Mouse (Mus musculus): ENCODE measurements around the gene Pdzk1ip1. TPM values are rescaled to one million over a fixed set of nuclear protein-coding genes. Genes with fewer than 3 reads are reported as not detected.
A peak's percentile ranks its signal among the peaks of the same experiment; 100 is the strongest.

Gene Pdzk1ip1
- polyA plus RNA-seq, 1 experiment, result 0.99 TPM

- peaks cover 88% of the 10 kb centered on the region for H3K4me1 ChIP-seq (ENCODE audit: control insufficient read depth)
- peaks cover 12% of the 10 kb centered on the region for H3K36me3 ChIP-seq (ENCODE audit: control insufficient read depth)
- no peak overlapping the region for H3K4me3 ChIP-seq (replicated peaks)
- H3K27me3 ChIP-seq (ENCODE audit: control insufficient read depth), result peaks cover 2% of the 10 kb centered on the region; the same call in 1 of the 2 replicates
- H3K9me3 ChIP-seq (ENCODE audit: control insufficient read depth, low read length), result no peaks in the 10 kb centered on the region
- TF ChIP-seq TAL1 (IDR thresholded peaks at IDR 0.05; ENCODE audit: low read length) (no peak), GATA1 (IDR thresholded peaks at IDR 0.05; ENCODE audit: low read length) (no peak)
These were observed 2.3 kb upstream of the Pdzk1ip1 start for GRCm38 (mm10) chr4:115086257-115086656.

GRCm38 (mm10) chr4:115086763-115087415 lies 1.6 kb upstream of the Pdzk1ip1 start:
- TF ChIP-seq GATA1 (IDR thresholded peaks at IDR 0.05; ENCODE audit: low read length) (no peak), TAL1 (IDR thresholded peaks at IDR 0.05; ENCODE audit: low read length) (no peak)
- Histone ChIP-seq H3K36me3 (ENCODE audit: control insufficient read depth) (peaks cover 18% of the 10 kb centered on the region), H3K4me1 (ENCODE audit: control insufficient read depth) (peaks cover 88% of the 10 kb centered on the region), H3K27me3 (ENCODE audit: control insufficient read depth) (peaks cover 2% of the 10 kb centered on the region; the same call in 1 of the 2 replicates), H3K4me3 (replicated peaks) (no peak overlapping the region), H3K9me3 (ENCODE audit: control insufficient read depth, low read length) (no peaks in the 10 kb centered on the region)

GRCm38 (mm10) chr4:115090592-115090991 lies 2.1 kb downstream of the Pdzk1ip1 start:
- Histone ChIP-seq H3K36me3 (ENCODE audit: control insufficient read depth) (peaks cover 45% of the 10 kb centered on the region), H3K9me3 (ENCODE audit: control insufficient read depth, low read length) (no peaks in the 10 kb centered on the region), H3K4me3 (replicated peaks) (peak overlapping the region; percentile 67), H3K27me3 (ENCODE audit: control insufficient read depth) (peaks cover 2% of the 10 kb centered on the region; the same call in 1 of the 2 replicates), H3K4me1 (ENCODE audit: control insufficient read depth) (peaks cover 97% of the 10 kb centered on the region)
- no peak for TF ChIP-seq TAL1 (IDR thresholded peaks at IDR 0.05; ENCODE audit: low read length)

GRCm38 (mm10) chr4:115091806-115092205 lies 3.3 kb downstream of the Pdzk1ip1 start:
- peak overlapping the region; percentile 47 for H3K4me3 ChIP-seq (replicated peaks)
- peaks cover 2% of the 10 kb centered on the region; the same call in 1 of the 2 replicates for H3K27me3 ChIP-seq (ENCODE audit: control insufficient read depth)
- peaks cover 99% of the 10 kb centered on the region for H3K4me1 ChIP-seq (ENCODE audit: control insufficient read depth)
- TF ChIP-seq TAL1 (IDR thresholded peaks at IDR 0.05; ENCODE audit: low read length) (no peak), GATA1 (IDR thresholded peaks at IDR 0.05; ENCODE audit: low read length) (no peak)
- no peaks in the 10 kb centered on the region for H3K9me3 ChIP-seq (ENCODE audit: control insufficient read depth, low read length)
- H3K36me3 ChIP-seq (ENCODE audit: control insufficient read depth), result peaks cover 45% of the 10 kb centered on the region

- H3K4me3 ChIP-seq (replicated peaks), result peak overlapping the region; percentile 47
- no peaks in the 10 kb centered on the region; the same call in 1 of the 2 replicates for H3K27me3 ChIP-seq (ENCODE audit: control insufficient read depth)
- H3K9me3 ChIP-seq (ENCODE audit: control insufficient read depth, low read length), result no peaks in the 10 kb centered on the region
- H3K4me1 ChIP-seq (ENCODE audit: control insufficient read depth), result peaks cover 98% of the 10 kb centered on the region
- H3K36me3 ChIP-seq (ENCODE audit: control insufficient read depth), result peaks cover 45% of the 10 kb centered on the region
- TF ChIP-seq TAL1 (IDR thresholded peaks at IDR 0.05; ENCODE audit: low read length) (no peak), GATA1 (IDR thresholded peaks at IDR 0.05; ENCODE audit: low read length) (no peak)
These were observed 4.9 kb downstream of the Pdzk1ip1 start for GRCm38 (mm10) chr4:115093331-115093864.

GRCm38 (mm10) chr4:115094056-115094455 lies 5.5 kb downstream of the Pdzk1ip1 start:
- Histone ChIP-seq H3K9me3 (ENCODE audit: control insufficient read depth, low read length) (no peaks in the 10 kb centered on the region), H3K27me3 (ENCODE audit: control insufficient read depth) (no peaks in the 10 kb centered on the region; the same call in 1 of the 2 replicates), H3K4me3 (replicated peaks) (peak overlapping the region; percentile 66), H3K4me1 (ENCODE audit: control insufficient read depth) (peaks cover 94% of the 10 kb centered on the region), H3K36me3 (ENCODE audit: control insufficient read depth) (peaks cover 45% of the 10 kb centered on the region)
- TF ChIP-seq TAL1 (IDR thresholded peaks at IDR 0.05; ENCODE audit: low read length) (no peak), GATA1 (IDR thresholded peaks at IDR 0.05; ENCODE audit: low read length) (no peak)

GRCm38 (mm10) chr4:115095671-115096434 lies 7.3 kb downstream of the Pdzk1ip1 start:
- Histone ChIP-seq H3K4me3 (replicated peaks) (peak overlapping the region; percentile 66), H3K9me3 (ENCODE audit: control insufficient read depth, low read length) (no peaks in the 10 kb centered on the region), H3K4me1 (ENCODE audit: control insufficient read depth) (peaks cover 86% of the 10 kb centered on the region), H3K36me3 (ENCODE audit: control insufficient read depth) (peaks cover 37% of the 10 kb centered on the region), H3K27me3 (ENCODE audit: control insufficient read depth) (peaks cover 4% of the 10 kb centered on the region)
- peak; percentile 77 for TF ChIP-seq GATA1 (IDR thresholded peaks at IDR 0.05; ENCODE audit: low read length)
- TF ChIP-seq TAL1 (IDR thresholded peaks at IDR 0.05; ENCODE audit: low read length), result peak; percentile 97

- TF ChIP-seq GATA1 (IDR thresholded peaks at IDR 0.05; ENCODE audit: low read length) (no peak), TAL1 (IDR thresholded peaks at IDR 0.05; ENCODE audit: low read length) (no peak)
These were observed 8.1 kb downstream of the Pdzk1ip1 start for GRCm38 (mm10) chr4:115096435-115097145.

More at GRCm38 (mm10) chr4:115096435-115097145, 8.1 kb downstream of the Pdzk1ip1 start:
- peaks cover 6% of the 10 kb centered on the region for H3K27me3 ChIP-seq (ENCODE audit: control insufficient read depth)
- peaks cover 82% of the 10 kb centered on the region for H3K4me1 ChIP-seq (ENCODE audit: control insufficient read depth)
- peak overlapping the region; percentile 66 for H3K4me3 ChIP-seq (replicated peaks)
- peaks cover 30% of the 10 kb centered on the region for H3K36me3 ChIP-seq (ENCODE audit: control insufficient read depth)
- H3K9me3 ChIP-seq (ENCODE audit: control insufficient read depth, low read length), result no peaks in the 10 kb centered on the region
